Mouse (Mus musculus) cerebellum, postnatal 25 days (tissue): ENCODE results near the gene Tenm4.

ENCODE experiments used
- DNase-seq, 2 experiments: peaks; one replicate each; pipeline ENCODE4 v3.0.0; 2021; ENCODE audit warnings: mixed read lengths in 2 of 2

Tenm4 gene

GRCm38 (mm10) chr7:96655096-96655716, 484.2 kb downstream of the Tenm4 start:
- no peak for DNase-seq

GRCm38 (mm10) chr7:96657101-96657830, 486.2 kb downstream of the Tenm4 start:
- no peak for DNase-seq

GRCm38 (mm10) chr7:96657857-96658580, 487.0 kb downstream of the Tenm4 start:
- DNase-seq, result no peak

GRCm38 (mm10) chr7:96660907-96661306, 489.9 kb downstream of the Tenm4 start:
- DNase-seq, result peak in 1 of 2 experiments; percentile 32

GRCm38 (mm10) chr7:96661352-96662169, 490.5 kb downstream of the Tenm4 start:
- no peak for DNase-seq

- no peak for DNase-seq
Measured at GRCm38 (mm10) chr7:96663336-96663735, 492.3 kb downstream of the Tenm4 start.

- no peak for DNase-seq
Measured at GRCm38 (mm10) chr7:96666366-96666896, 495.4 kb downstream of the Tenm4 start.

GRCm38 (mm10) chr7:96667688-96668087, 496.6 kb downstream of the Tenm4 start:
- no peak for DNase-seq

GRCm38 (mm10) chr7:96670095-96670494, 499.0 kb downstream of the Tenm4 start:
- DNase-seq, result no peak

GRCm38 (mm10) chr7:96672322-96672914, 501.4 kb downstream of the Tenm4 start:
- no peak for DNase-seq

GRCm38 (mm10) chr7:96677082-96677481, 506.0 kb downstream of the Tenm4 start:
- no peak for DNase-seq

- no peak for DNase-seq
Measured at GRCm38 (mm10) chr7:96678236-96678635, 507.2 kb downstream of the Tenm4 start.

GRCm38 (mm10) chr7:96679746-96680145, 508.7 kb downstream of the Tenm4 start:
- no peak for DNase-seq

GRCm38 (mm10) chr7:96680405-96680804, 509.4 kb downstream of the Tenm4 start:
- no peak for DNase-seq

GRCm38 (mm10) chr7:96681808-96682207, 510.8 kb downstream of the Tenm4 start:
- no peak for DNase-seq

GRCm38 (mm10) chr7:96688141-96688540, 517.1 kb downstream of the Tenm4 start:
- no peak for DNase-seq

GRCm38 (mm10) chr7:96701097-96701845, 530.2 kb downstream of the Tenm4 start:
- no peak for DNase-seq

- DNase-seq, result no peak
Measured at GRCm38 (mm10) chr7:96703958-96704357, 532.9 kb downstream of the Tenm4 start.

GRCm38 (mm10) chr7:96705307-96706129, 534.5 kb downstream of the Tenm4 start:
- DNase-seq, result no peak

GRCm38 (mm10) chr7:96706531-96706930, 535.5 kb downstream of the Tenm4 start:
- DNase-seq, result no peak

- no peak for DNase-seq
Measured at GRCm38 (mm10) chr7:96707112-96707511, 536.1 kb downstream of the Tenm4 start.
